Mouse (Mus musculus): ENCODE results near the gene Unc13b. TPM values are rescaled to one million over a fixed set of nuclear protein-coding genes. Genes with fewer than 3 reads are reported as not detected.

Gene Unc13b
- polyA plus RNA-seq, 1 experiment from 2014 or later, result 5.4 TPM

GRCm38 (mm10) chr4:43217997-43218396, 159.2 kb downstream of the Unc13b start:
- no peaks in the 10 kb centered on the region for H3K4me1 ChIP-seq (replicated peaks; ENCODE audit: control insufficient read depth, insufficient read depth, low read length)
- no peaks in the 10 kb centered on the region for H3K9me3 ChIP-seq (ENCODE audit: control insufficient read depth, low read length)
- no peaks in the 10 kb centered on the region for H3K36me3 ChIP-seq (ENCODE audit: control insufficient read depth, insufficient read depth, low read length)
- no peak for ATAC-seq (ENCODE audit: low read depth)
- H3K27me3 ChIP-seq (ENCODE audit: control insufficient read depth, insufficient read depth, low read depth, low read length), result no peaks in the 10 kb centered on the region
- no peak overlapping the region for H3K4me2 ChIP-seq (ENCODE audit: low read depth, low read length)
- H3K9ac ChIP-seq (ENCODE audit: low read length), result no peak overlapping the region
- no peak overlapping the region for H3K4me3 ChIP-seq (ENCODE audit: low read length)
- no peak overlapping the region for H3K27ac ChIP-seq (ENCODE audit: low read length)
- 100% methylated on average over 1 of the region's 1 CpGs for WGBS

- H3K9ac ChIP-seq (ENCODE audit: low read length), result no peak overlapping the region
- no peaks in the 10 kb centered on the region for H3K9me3 ChIP-seq (ENCODE audit: control insufficient read depth, low read length)
- H3K4me2 ChIP-seq (ENCODE audit: low read depth, low read length), result no peak overlapping the region
- H3K27me3 ChIP-seq (ENCODE audit: control insufficient read depth, insufficient read depth, low read depth, low read length), result no peaks in the 10 kb centered on the region
- no peaks in the 10 kb centered on the region for H3K4me1 ChIP-seq (replicated peaks; ENCODE audit: control insufficient read depth, insufficient read depth, low read length)
- no peak overlapping the region for H3K4me3 ChIP-seq (ENCODE audit: low read length)
- WGBS, result 80% methylated on average over 3 of the region's 3 CpGs
- ATAC-seq (ENCODE audit: low read depth), result no peak
- no peak overlapping the region for H3K27ac ChIP-seq (ENCODE audit: low read length)
- H3K36me3 ChIP-seq (ENCODE audit: control insufficient read depth, insufficient read depth, low read length), result no peaks in the 10 kb centered on the region
Measured at GRCm38 (mm10) chr4:43231821-43232220, 173.1 kb downstream of the Unc13b start.

- H3K27ac ChIP-seq (ENCODE audit: low read length), result no peak overlapping the region
- no peak for ATAC-seq (ENCODE audit: low read depth)
- H3K4me3 ChIP-seq (ENCODE audit: low read length), result no peak overlapping the region
- no peaks in the 10 kb centered on the region for H3K27me3 ChIP-seq (ENCODE audit: control insufficient read depth, insufficient read depth, low read depth, low read length)
- no peak overlapping the region for H3K9ac ChIP-seq (ENCODE audit: low read length)
- 68% methylated on average over 1 of the region's 1 CpGs for WGBS
- no peaks in the 10 kb centered on the region for H3K9me3 ChIP-seq (ENCODE audit: control insufficient read depth, low read length)
- no peaks in the 10 kb centered on the region for H3K4me1 ChIP-seq (replicated peaks; ENCODE audit: control insufficient read depth, insufficient read depth, low read length)
- H3K4me2 ChIP-seq (ENCODE audit: low read depth, low read length), result no peak overlapping the region
- H3K36me3 ChIP-seq (ENCODE audit: control insufficient read depth, insufficient read depth, low read length), result no peaks in the 10 kb centered on the region
Measured at GRCm38 (mm10) chr4:43232985-43233384, 174.2 kb downstream of the Unc13b start.

GRCm38 (mm10) chr4:43233489-43233888, 174.7 kb downstream of the Unc13b start:
- H3K9me3 ChIP-seq (ENCODE audit: control insufficient read depth, low read length), result no peaks in the 10 kb centered on the region
- H3K4me2 ChIP-seq (ENCODE audit: low read depth, low read length), result no peak overlapping the region
- no peak for ATAC-seq (ENCODE audit: low read depth)
- 79% methylated on average over 6 of the region's 6 CpGs for WGBS
- H3K27me3 ChIP-seq (ENCODE audit: control insufficient read depth, insufficient read depth, low read depth, low read length), result no peaks in the 10 kb centered on the region
- no peak overlapping the region for H3K4me3 ChIP-seq (ENCODE audit: low read length)
- H3K36me3 ChIP-seq (ENCODE audit: control insufficient read depth, insufficient read depth, low read length), result no peaks in the 10 kb centered on the region
- H3K4me1 ChIP-seq (replicated peaks; ENCODE audit: control insufficient read depth, insufficient read depth, low read length), result no peaks in the 10 kb centered on the region
- no peak overlapping the region for H3K9ac ChIP-seq (ENCODE audit: low read length)
- no peak overlapping the region for H3K27ac ChIP-seq (ENCODE audit: low read length)

GRCm38 (mm10) chr4:43236898-43237297, 178.1 kb downstream of the Unc13b start:
- no peak for ATAC-seq (ENCODE audit: low read depth)
- H3K4me2 ChIP-seq (ENCODE audit: low read depth, low read length), result no peak overlapping the region
- H3K27me3 ChIP-seq (ENCODE audit: control insufficient read depth, insufficient read depth, low read depth, low read length), result no peaks in the 10 kb centered on the region
- H3K4me3 ChIP-seq (ENCODE audit: low read length), result no peak overlapping the region
- H3K9me3 ChIP-seq (ENCODE audit: control insufficient read depth, low read length), result no peaks in the 10 kb centered on the region
- H3K9ac ChIP-seq (ENCODE audit: low read length), result no peak overlapping the region
- no peaks in the 10 kb centered on the region for H3K36me3 ChIP-seq (ENCODE audit: control insufficient read depth, insufficient read depth, low read length)
- no peak overlapping the region for H3K27ac ChIP-seq (ENCODE audit: low read length)
- no peaks in the 10 kb centered on the region for H3K4me1 ChIP-seq (replicated peaks; ENCODE audit: control insufficient read depth, insufficient read depth, low read length)
- 88% methylated on average over 9 of the region's 9 CpGs for WGBS

GRCm38 (mm10) chr4:43240716-43241115, 182.0 kb downstream of the Unc13b start:
- H3K27me3 ChIP-seq (ENCODE audit: control insufficient read depth, insufficient read depth, low read depth, low read length), result no peaks in the 10 kb centered on the region
- 69% methylated on average over 1 of the region's 1 CpGs for WGBS
- no peak for ATAC-seq (ENCODE audit: low read depth)
- H3K4me1 ChIP-seq (replicated peaks; ENCODE audit: control insufficient read depth, insufficient read depth, low read length), result no peaks in the 10 kb centered on the region
- H3K36me3 ChIP-seq (ENCODE audit: control insufficient read depth, insufficient read depth, low read length), result no peaks in the 10 kb centered on the region
- no peaks in the 10 kb centered on the region for H3K9me3 ChIP-seq (ENCODE audit: control insufficient read depth, low read length)
- H3K4me2 ChIP-seq (ENCODE audit: low read depth, low read length), result no peak overlapping the region
- no peak overlapping the region for H3K4me3 ChIP-seq (ENCODE audit: low read length)
- H3K27ac ChIP-seq (ENCODE audit: low read length), result no peak overlapping the region
- H3K9ac ChIP-seq (ENCODE audit: low read length), result no peak overlapping the region

GRCm38 (mm10) chr4:43244022-43244421, 185.3 kb downstream of the Unc13b start:
- Histone ChIP-seq H3K9me3 (ENCODE audit: control insufficient read depth, low read length) (no peaks in the 10 kb centered on the region), H3K4me2 (ENCODE audit: low read depth, low read length) (no peak overlapping the region), H3K27me3 (ENCODE audit: control insufficient read depth, insufficient read depth, low read depth, low read length) (no peaks in the 10 kb centered on the region), H3K4me3 (ENCODE audit: low read length) (no peak overlapping the region), H3K4me1 (replicated peaks; ENCODE audit: control insufficient read depth, insufficient read depth, low read length) (no peaks in the 10 kb centered on the region), H3K36me3 (ENCODE audit: control insufficient read depth, insufficient read depth, low read length) (no peaks in the 10 kb centered on the region), H3K9ac (ENCODE audit: low read length) (no peak overlapping the region), H3K27ac (ENCODE audit: low read length) (no peak overlapping the region)
- WGBS, result 51% methylated on average over 2 of the region's 2 CpGs
- no peak for ATAC-seq (ENCODE audit: low read depth)

GRCm38 (mm10) chr4:43245776-43246175, 187.0 kb downstream of the Unc13b start:
- Histone ChIP-seq H3K9ac (ENCODE audit: low read length) (no peak overlapping the region), H3K4me2 (ENCODE audit: low read depth, low read length) (no peak overlapping the region), H3K4me3 (ENCODE audit: low read length) (no peak overlapping the region), H3K27me3 (ENCODE audit: control insufficient read depth, insufficient read depth, low read depth, low read length) (no peaks in the 10 kb centered on the region), H3K9me3 (ENCODE audit: control insufficient read depth, low read length) (no peaks in the 10 kb centered on the region), H3K4me1 (replicated peaks; ENCODE audit: control insufficient read depth, insufficient read depth, low read length) (no peaks in the 10 kb centered on the region), H3K36me3 (ENCODE audit: control insufficient read depth, insufficient read depth, low read length) (no peaks in the 10 kb centered on the region), H3K27ac (ENCODE audit: low read length) (no peak overlapping the region)
- ATAC-seq (ENCODE audit: low read depth), result no peak
- 84% methylated on average over 4 of the region's 4 CpGs for WGBS

- Histone ChIP-seq H3K9ac (ENCODE audit: low read length) (no peak overlapping the region), H3K27ac (ENCODE audit: low read length) (no peak overlapping the region), H3K27me3 (ENCODE audit: control insufficient read depth, insufficient read depth, low read depth, low read length) (no peaks in the 10 kb centered on the region), H3K4me3 (ENCODE audit: low read length) (no peak overlapping the region), H3K9me3 (ENCODE audit: control insufficient read depth, low read length) (no peaks in the 10 kb centered on the region), H3K4me2 (ENCODE audit: low read depth, low read length) (no peak overlapping the region), H3K36me3 (ENCODE audit: control insufficient read depth, insufficient read depth, low read length) (no peaks in the 10 kb centered on the region), H3K4me1 (replicated peaks; ENCODE audit: control insufficient read depth, insufficient read depth, low read length) (no peaks in the 10 kb centered on the region)
- no peak for ATAC-seq (ENCODE audit: low read depth)
- 71% methylated on average over 7 of the region's 7 CpGs for WGBS
Measured at GRCm38 (mm10) chr4:43248026-43248425, 189.3 kb downstream of the Unc13b start.

- Histone ChIP-seq H3K9ac (ENCODE audit: low read length) (no peak overlapping the region), H3K4me3 (ENCODE audit: low read length) (no peak overlapping the region), H3K27ac (ENCODE audit: low read length) (no peak overlapping the region), H3K27me3 (ENCODE audit: control insufficient read depth, insufficient read depth, low read depth, low read length) (no peaks in the 10 kb centered on the region), H3K36me3 (ENCODE audit: control insufficient read depth, insufficient read depth, low read length) (no peaks in the 10 kb centered on the region), H3K4me2 (ENCODE audit: low read depth, low read length) (no peak overlapping the region), H3K9me3 (ENCODE audit: control insufficient read depth, low read length) (no peaks in the 10 kb centered on the region), H3K4me1 (replicated peaks; ENCODE audit: control insufficient read depth, insufficient read depth, low read length) (no peaks in the 10 kb centered on the region)
- no peak for ATAC-seq (ENCODE audit: low read depth)
- 78% methylated on average over 2 of the region's 2 CpGs for WGBS
Measured at GRCm38 (mm10) chr4:43248909-43249308, 190.2 kb downstream of the Unc13b start.

Measured in lung, embryonic 16.5 days (tissue).